Mouse (Mus musculus) embryonic facial prominence, embryonic 15.5 days (tissue): ENCODE measurements around the gene Tmem41a. TPM values are rescaled to one million over a fixed set of nuclear protein-coding genes. Genes with fewer than 3 reads are reported as not detected.
"Not testable (repeated sequence)": the region's sequence is repeated elsewhere in the genome, so short reads cannot be mapped to it uniquely, and the experiment has no call there.

Source experiments
- ATAC-seq: fragments of 200-750 bp; cut with Nextera tagmentation; 2 replicates; pipeline ENCODE4 v1.8.0; 2017; ENCODE audit warnings: low read depth, moderate TSS enrichment; ENCODE audit not compliant: insufficient number of reproducible peaks, low FRiP score, low TSS enrichment
- H3K27ac ChIP-seq: fragments of 300-500 bp; sonication (generic); replicated peaks from 2 replicates; pipeline ENCODE4 v1.5.1; 2015; ENCODE audit warnings: mild to moderate bottlenecking, inconsistent platforms
- H3K27me3 ChIP-seq: fragments of 300-500 bp; sonication (generic); 2 replicates; pipeline ENCODE4 v1.6.1; 2015; ENCODE audit warnings: inconsistent platforms
- H3K36me3 ChIP-seq: fragments of 300-500 bp; sonication (generic); 2 replicates; pipeline ENCODE4 v1.6.1; 2015; ENCODE audit warnings: mild to moderate bottlenecking, inconsistent platforms
- H3K4me1 ChIP-seq: fragments of 300-500 bp; sonication (generic); 2 replicates; pipeline ENCODE4 v1.6.1; 2015; ENCODE audit warnings: inconsistent platforms
- H3K4me2 ChIP-seq: fragments of 300-500 bp; sonication (generic); replicated peaks from 2 replicates; pipeline ENCODE4 v1.6.1; 2015; ENCODE audit warnings: mild to moderate bottlenecking, inconsistent platforms
- H3K4me3 ChIP-seq: fragments of 300-500 bp; sonication (generic); replicated peaks from 2 replicates; pipeline ENCODE4 v1.5.1; 2015; ENCODE audit warnings: mild to moderate bottlenecking, inconsistent platforms
- H3K9ac ChIP-seq: fragments of 300-500 bp; sonication (generic); 2 replicates; pipeline ENCODE4 v1.6.1; 2015; ENCODE audit warnings: inconsistent platforms
- H3K9me3 ChIP-seq: fragments of 300-500 bp; sonication (generic); replicated peaks from 2 replicates; pipeline ENCODE4 v1.6.1; 2016; ENCODE audit warnings: inconsistent platforms
- WGBS: fragments of 180-500 bp; shearing (Covaris S2); methylation state at CpG from one replicate; pipeline ENCODE4 v1.1.7; 2015; 5-methylcytosine and 5-hydroxymethylcytosine counted together
- polyA plus RNA-seq: library from polyadenylated mRNA; unstranded; fragments of >200 nt; fragmentation: Nextera tagmentation; extraction: Ambion mirVana; gene quantifications from 2 replicates; pipeline ENCODE4 v1.2.1, GENCODE M21; 2015

Gene Tmem41a
- polyA plus RNA-seq, 1 experiment from 2014 or later: 42.4 TPM

GRCm38 (mm10) chr16:21976203-21976602 is 28.9 kb upstream of the Tmem41a start:
- H3K36me3 ChIP-seq: no peaks in the 10 kb centered on the region
- peak overlapping the region; percentile 15; the same call in 1 of the 2 replicates for H3K4me3 ChIP-seq
- 3% methylated on average over 16 of the region's 16 CpGs for WGBS
- H3K27ac ChIP-seq: no peak overlapping the region
- peak overlapping the region; percentile 26 for H3K4me2 ChIP-seq
- H3K9ac ChIP-seq: no peak overlapping the region
- no peaks in the 10 kb centered on the region for H3K9me3 ChIP-seq
- peaks cover 8% of the 10 kb centered on the region for H3K4me1 ChIP-seq
- ATAC-seq: no peak
- peaks cover 3% of the 10 kb centered on the region; the same call in 1 of the 2 replicates for H3K27me3 ChIP-seq

- H3K27me3 ChIP-seq: peaks cover 3% of the 10 kb centered on the region; the same call in 1 of the 2 replicates
- no peaks in the 10 kb centered on the region for H3K9me3 ChIP-seq
- H3K4me3 ChIP-seq: no peak overlapping the region
- H3K27ac ChIP-seq: no peak overlapping the region
- peaks cover 7% of the 10 kb centered on the region for H3K4me1 ChIP-seq
- H3K4me2 ChIP-seq: no peak overlapping the region
- no peaks in the 10 kb centered on the region for H3K36me3 ChIP-seq
- no peak for ATAC-seq
- WGBS: 25% methylated on average over 4 of the region's 4 CpGs
- no peak overlapping the region for H3K9ac ChIP-seq
Observed at GRCm38 (mm10) chr16:21971446-21971845, 24.1 kb upstream of the Tmem41a start.

GRCm38 (mm10) chr16:21970536-21970935 is 23.2 kb upstream of the Tmem41a start:
- Histone ChIP-seq H3K4me3 (no peak overlapping the region), H3K9ac (no peak overlapping the region), H3K27ac (no peak overlapping the region), H3K27me3 (peaks cover 3% of the 10 kb centered on the region; the same call in 1 of the 2 replicates), H3K4me1 (no peaks in the 10 kb centered on the region), H3K4me2 (no peak overlapping the region), H3K9me3 (no peaks in the 10 kb centered on the region), H3K36me3 (no peaks in the 10 kb centered on the region)
- no peak for ATAC-seq
- WGBS: 80% methylated on average over 6 of the region's 6 CpGs

- no peak overlapping the region for H3K9ac ChIP-seq
- no peaks in the 10 kb centered on the region for H3K27me3 ChIP-seq
- WGBS: 76% methylated on average over 5 of the region's 5 CpGs
- H3K9me3 ChIP-seq: no peaks in the 10 kb centered on the region
- H3K36me3 ChIP-seq: no peaks in the 10 kb centered on the region
- no peak overlapping the region for H3K4me2 ChIP-seq
- peak; percentile 39; the same call in 1 of the 2 replicates for ATAC-seq
- no peak overlapping the region for H3K4me3 ChIP-seq
- no peaks in the 10 kb centered on the region for H3K4me1 ChIP-seq
- H3K27ac ChIP-seq: no peak overlapping the region
Observed at GRCm38 (mm10) chr16:21969874-21970273, 22.5 kb upstream of the Tmem41a start.

GRCm38 (mm10) chr16:21965576-21965975 is 18.2 kb upstream of the Tmem41a start:
- Histone ChIP-seq H3K27ac (no peak overlapping the region), H3K4me1 (no peaks in the 10 kb centered on the region), H3K4me3 (no peak overlapping the region), H3K27me3 (no peaks in the 10 kb centered on the region), H3K9ac (no peak overlapping the region), H3K36me3 (no peaks in the 10 kb centered on the region), H3K4me2 (no peak overlapping the region), H3K9me3 (no peaks in the 10 kb centered on the region)
- WGBS: 78% methylated on average over 3 of the region's 3 CpGs
- no peak for ATAC-seq

GRCm38 (mm10) chr16:21955591-21955990 is 8.2 kb upstream of the Tmem41a start:
- no peak overlapping the region for H3K27ac ChIP-seq
- no peak overlapping the region for H3K9ac ChIP-seq
- no peaks in the 10 kb centered on the region for H3K27me3 ChIP-seq
- WGBS: 61% methylated on average over 12 of the region's 12 CpGs
- H3K4me1 ChIP-seq: peaks cover 6% of the 10 kb centered on the region; the same call in 1 of the 2 replicates
- H3K4me3 ChIP-seq: no peak overlapping the region
- ATAC-seq: no peak
- no peaks in the 10 kb centered on the region for H3K36me3 ChIP-seq
- H3K4me2 ChIP-seq: no peak overlapping the region
- H3K9me3 ChIP-seq: no peaks in the 10 kb centered on the region

- Histone ChIP-seq H3K4me1 (no peaks in the 10 kb centered on the region), H3K9me3 (no peaks in the 10 kb centered on the region), H3K27ac (no peak overlapping the region), H3K27me3 (no peaks in the 10 kb centered on the region), H3K36me3 (peaks cover 18% of the 10 kb centered on the region; the same call in 1 of the 2 replicates), H3K9ac (no peak overlapping the region), H3K4me3 (no peak overlapping the region), H3K4me2 (no peak overlapping the region)
- ATAC-seq: no peak
- WGBS: 47% methylated on average over 13 of the region's 13 CpGs
Observed at GRCm38 (mm10) chr16:21928471-21928870, 18.9 kb downstream of the Tmem41a start.

GRCm38 (mm10) chr16:21916681-21917080 is 30.7 kb downstream of the Tmem41a start:
- no peaks in the 10 kb centered on the region for H3K9me3 ChIP-seq
- no peak overlapping the region for H3K4me3 ChIP-seq
- no peaks in the 10 kb centered on the region for H3K36me3 ChIP-seq
- WGBS: 69% methylated on average over 7 of the region's 7 CpGs
- no peak overlapping the region for H3K9ac ChIP-seq
- H3K27ac ChIP-seq: no peak overlapping the region
- no peak for ATAC-seq
- no peaks in the 10 kb centered on the region for H3K27me3 ChIP-seq
- 0 out of 2 replicates have a peak, but pooled peaks cover 4% of the 10 kb centered on the region for H3K4me1 ChIP-seq
- no peak overlapping the region for H3K4me2 ChIP-seq

- H3K9ac ChIP-seq: no peak overlapping the region
- ATAC-seq: no peak
- H3K27ac ChIP-seq: no peak overlapping the region
- H3K4me1 ChIP-seq: 0 out of 2 replicates have a peak, but pooled peaks cover 4% of the 10 kb centered on the region
- no peaks in the 10 kb centered on the region for H3K9me3 ChIP-seq
- no peaks in the 10 kb centered on the region for H3K27me3 ChIP-seq
- 90% methylated on average over 6 of the region's 6 CpGs for WGBS
- no peak overlapping the region for H3K4me3 ChIP-seq
- H3K36me3 ChIP-seq: no peaks in the 10 kb centered on the region
- H3K4me2 ChIP-seq: no peak overlapping the region
Observed at GRCm38 (mm10) chr16:21913347-21913746, 34.0 kb downstream of the Tmem41a start.

- not testable (repeated sequence) for H3K4me1 ChIP-seq, ATAC-seq, H3K4me3 ChIP-seq, H3K27me3 ChIP-seq, H3K9me3 ChIP-seq, H3K9ac ChIP-seq, H3K4me2 ChIP-seq, H3K36me3 ChIP-seq, H3K27ac ChIP-seq
- WGBS: 39% methylated on average over 7 of the region's 8 CpGs
Observed at GRCm38 (mm10) chr16:21908906-21909305, 38.4 kb downstream of the Tmem41a start.

GRCm38 (mm10) chr16:21906902-21907301 is 40.5 kb downstream of the Tmem41a start:
- H3K4me3 ChIP-seq: no peak overlapping the region
- H3K27ac ChIP-seq: no peak overlapping the region
- WGBS: 91% methylated on average over 6 of the region's 6 CpGs
- no peaks in the 10 kb centered on the region for H3K27me3 ChIP-seq
- H3K9me3 ChIP-seq: no peaks in the 10 kb centered on the region
- H3K4me2 ChIP-seq: no peak overlapping the region
- no peak for ATAC-seq
- H3K4me1 ChIP-seq: no peaks in the 10 kb centered on the region
- H3K36me3 ChIP-seq: no peaks in the 10 kb centered on the region
- no peak overlapping the region for H3K9ac ChIP-seq

GRCm38 (mm10) chr16:21905996-21906395 is 41.4 kb downstream of the Tmem41a start:
- no peaks in the 10 kb centered on the region for H3K36me3 ChIP-seq
- H3K9me3 ChIP-seq: no peaks in the 10 kb centered on the region
- no peaks in the 10 kb centered on the region for H3K27me3 ChIP-seq
- H3K4me2 ChIP-seq: no peak overlapping the region
- no peak overlapping the region for H3K4me3 ChIP-seq
- H3K4me1 ChIP-seq: no peaks in the 10 kb centered on the region
- no peak overlapping the region for H3K9ac ChIP-seq
- no peak for ATAC-seq
- no peak overlapping the region for H3K27ac ChIP-seq
- WGBS: 84% methylated on average over 7 of the region's 7 CpGs
